Mouse (Mus musculus) heart, adult 2 months (tissue): ENCODE measurements at regions not wholly inside any gene's neighbourhood (a gene's known extent, or its start where the extent isn't known, plus 50 kb on each side); places are given as distances from the start of the nearest gene placed in this dataset.

Experiments used
- CTCF ChIP-seq: fragments of 200-600 bp; IDR thresholded peaks from 2 replicates; pipeline ENCODE4 v1.8.1; 2022; ENCODE audit warnings: antibody characterized with exemption, mild to moderate bottlenecking, moderate library complexity
- POLR2A ChIP-seq: fragments of 200-500 bp; IDR thresholded peaks from 2 replicates; pipeline ENCODE4 v1.6.1; 2011; ENCODE audit warnings: mild to moderate bottlenecking, low read depth, low read length, control low read depth; ENCODE audit not compliant: insufficient read depth

GRCm38 (mm10) chr6:20775872-20776271, 439.4 kb upstream of the Kcnd2 start:
- TF ChIP-seq CTCF (no peak), POLR2A (no peak)
